Mouse (Mus musculus) induced T-regulatory cell, adult 2 months (primary cell): ENCODE data around the gene Ccdc177.

Experiments used
- DNase-seq: peaks from one replicate; pipeline ENCODE4 v3.0.0-alpha.2; 2012; ENCODE audit warnings: low read depth

The Ccdc177 gene

GRCm38 (mm10) chr12:80785005-80785404, 24.5 kb upstream of the Ccdc177 start:
- DNase-seq: no peak

- DNase-seq: no peak
Observed at GRCm38 (mm10) chr12:80783889-80784288, 23.4 kb upstream of the Ccdc177 start.

GRCm38 (mm10) chr12:80782892-80783291, 22.4 kb upstream of the Ccdc177 start:
- no peak for DNase-seq

- DNase-seq: no peak
Observed at GRCm38 (mm10) chr12:80782190-80782589, 21.7 kb upstream of the Ccdc177 start.

GRCm38 (mm10) chr12:80779760-80780159, 19.3 kb upstream of the Ccdc177 start:
- DNase-seq: no peak

GRCm38 (mm10) chr12:80778188-80778936, 17.9 kb upstream of the Ccdc177 start:
- DNase-seq: no peak

- DNase-seq: no peak
Observed at GRCm38 (mm10) chr12:80776046-80776634, 15.7 kb upstream of the Ccdc177 start.

- DNase-seq: no peak
Observed at GRCm38 (mm10) chr12:80774786-80775185, 14.3 kb upstream of the Ccdc177 start.

GRCm38 (mm10) chr12:80769697-80770096, 9.2 kb upstream of the Ccdc177 start:
- peak; percentile 87 for DNase-seq

- DNase-seq: no peak
Observed at GRCm38 (mm10) chr12:80764116-80764515, 3.6 kb upstream of the Ccdc177 start.

- no peak for DNase-seq
Observed at GRCm38 (mm10) chr12:80762982-80763381, 2.5 kb upstream of the Ccdc177 start.

- DNase-seq: no peak
Observed at GRCm38 (mm10) chr12:80759713-80760395, 633 bp downstream of the Ccdc177 start.

GRCm38 (mm10) chr12:80759387-80759712, 1.1 kb downstream of the Ccdc177 start:
- no peak for DNase-seq

GRCm38 (mm10) chr12:80758559-80759386, 1.7 kb downstream of the Ccdc177 start:
- DNase-seq: no peak

GRCm38 (mm10) chr12:80757751-80758558, 2.5 kb downstream of the Ccdc177 start:
- peak; percentile 53 for DNase-seq

- DNase-seq: no peak
Observed at GRCm38 (mm10) chr12:80751556-80751955, 8.9 kb downstream of the Ccdc177 start.

- DNase-seq: no peak
Observed at GRCm38 (mm10) chr12:80746031-80746813, 14.3 kb downstream of the Ccdc177 start.

GRCm38 (mm10) chr12:80744614-80745013, 15.9 kb downstream of the Ccdc177 start:
- no peak for DNase-seq

- peak; percentile 49 for DNase-seq
Observed at GRCm38 (mm10) chr12:80739482-80739881, 21.0 kb downstream of the Ccdc177 start.

GRCm38 (mm10) chr12:80737283-80737600, 23.2 kb downstream of the Ccdc177 start:
- no peak for DNase-seq
